Mouse (Mus musculus) layer of hippocampus, postnatal 36 days (tissue): ENCODE results near the gene Tnfrsf9. TPM values are rescaled to one million over a fixed set of nuclear protein-coding genes. Genes with fewer than 3 reads are reported as not detected.
"Not testable (repeated sequence)": the region's sequence is repeated elsewhere in the genome, so short reads cannot be mapped to it uniquely, and the experiment has no call there.

Source experiments
- DNase-seq, 2 experiments: peaks; one replicate each; pipeline ENCODE4 v3.0.0; 2022
- total RNA-seq, 2 experiments: library from RNA; stranded (reverse); gene quantifications; 2 replicates each; pipeline ENCODE4 v1.2.3; 2021

Gene Tnfrsf9
- total RNA-seq, result under 1 TPM; 0.61 to 1.00 TPM

- DNase-seq, result peak; percentile 91 to 95
Measured at GRCm38 (mm10) chr4:150914290-150914733, at the start of gene Tnfrsf9, which contains the start of gene Park7. TSS of gene Tnfrsf9 (plus strand) at chr4:150914562. TSS of gene Park7 (minus strand) at chr4:150914437.

- no peak for DNase-seq
Measured at GRCm38 (mm10) chr4:150865371-150865770, 49.0 kb upstream of the Tnfrsf9 start.

GRCm38 (mm10) chr4:150866069-150866468, 48.3 kb upstream of the Tnfrsf9 start:
- no peak for DNase-seq

DNA sequence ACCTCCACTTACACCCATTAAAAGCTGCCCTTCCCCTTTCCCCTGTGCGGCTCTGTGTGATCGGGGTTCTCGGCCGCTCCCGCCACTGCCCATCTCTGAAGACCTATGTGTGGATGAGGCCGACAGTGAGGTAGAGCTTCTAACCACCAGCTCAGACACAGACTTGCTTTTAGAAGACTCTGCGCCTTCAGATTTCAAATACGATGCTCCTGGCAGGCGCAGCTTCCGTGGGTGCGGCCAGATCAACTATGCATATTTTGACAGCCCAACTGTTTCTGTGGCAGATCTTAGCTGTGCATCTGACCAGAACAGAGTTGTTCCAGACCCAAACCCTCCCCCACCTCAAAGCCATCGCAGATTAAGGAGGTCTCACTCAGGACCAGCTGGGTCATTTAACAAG, 47.9 kb upstream of the Tnfrsf9 start:
- peak in 1 of 2 experiments; percentile 20 for DNase-seq

DNA sequence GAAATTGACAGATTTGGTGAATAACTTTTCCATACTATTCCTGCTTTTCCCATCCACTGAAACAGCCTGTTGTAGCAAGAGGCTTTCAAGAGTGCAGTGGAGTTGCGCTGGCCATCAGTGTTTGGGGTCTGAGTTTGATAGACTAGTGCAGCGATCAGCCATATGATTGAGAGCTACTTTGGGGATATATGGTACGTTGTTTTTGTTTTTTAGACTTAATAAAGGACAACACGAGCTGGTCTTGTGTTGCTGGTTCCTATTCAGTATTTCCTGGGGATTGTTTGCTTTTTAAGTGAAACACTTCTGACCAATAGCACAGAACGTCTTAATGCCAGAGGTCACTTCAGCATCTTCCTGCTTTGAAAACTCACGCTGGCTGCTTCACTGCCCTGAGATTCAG, 46.2 kb upstream of the Tnfrsf9 start:
- no peak for DNase-seq

GRCm38 (mm10) chr4:150868859-150869258, 45.5 kb upstream of the Tnfrsf9 start:
- DNase-seq, result no peak

DNA sequence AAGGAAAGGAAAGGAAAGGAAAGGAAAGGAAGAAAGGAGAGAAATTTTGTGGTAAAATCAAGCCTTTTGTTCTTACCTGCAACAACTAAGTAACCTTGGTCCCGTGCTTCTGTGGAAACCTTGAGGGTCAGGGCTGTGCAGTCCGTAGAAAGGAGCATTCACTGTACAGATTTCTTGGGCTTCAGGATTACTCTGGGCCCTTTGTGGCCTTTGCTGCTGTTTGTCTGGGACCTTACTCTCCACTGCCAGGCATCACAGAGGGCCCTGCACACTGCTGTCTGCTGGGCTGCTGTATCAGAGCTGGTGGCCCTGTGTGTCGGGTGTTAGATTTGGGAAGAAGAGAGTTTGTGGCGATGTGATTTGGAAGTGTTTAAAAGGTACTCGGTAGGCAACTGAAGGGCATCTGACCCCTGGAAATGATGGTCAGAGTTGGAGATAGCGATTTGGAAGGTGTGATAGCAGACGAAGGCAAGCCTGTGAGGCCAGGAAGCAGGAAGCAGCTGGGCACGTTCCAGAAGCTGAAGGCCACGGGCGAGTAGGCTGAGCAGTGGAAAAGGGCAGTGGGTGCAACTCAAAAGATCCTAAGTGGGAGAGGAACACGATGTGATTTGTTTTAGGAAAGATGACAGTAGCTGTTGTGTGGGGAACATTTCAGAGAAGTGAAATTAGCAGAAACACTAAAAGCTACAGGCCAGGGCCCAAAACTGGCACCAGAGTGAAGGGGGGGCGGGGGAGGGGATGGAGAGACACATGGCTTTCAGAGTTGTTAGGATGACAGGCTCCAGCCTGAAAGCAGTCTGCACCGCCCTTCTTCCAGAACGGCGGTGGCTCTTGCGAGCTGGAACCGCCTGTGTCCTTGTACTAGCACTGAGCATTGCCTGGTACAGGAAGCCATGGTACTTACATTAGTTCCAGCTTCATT, 44.8 kb upstream of the Tnfrsf9 start:
- DNase-seq, result no peak

DNA sequence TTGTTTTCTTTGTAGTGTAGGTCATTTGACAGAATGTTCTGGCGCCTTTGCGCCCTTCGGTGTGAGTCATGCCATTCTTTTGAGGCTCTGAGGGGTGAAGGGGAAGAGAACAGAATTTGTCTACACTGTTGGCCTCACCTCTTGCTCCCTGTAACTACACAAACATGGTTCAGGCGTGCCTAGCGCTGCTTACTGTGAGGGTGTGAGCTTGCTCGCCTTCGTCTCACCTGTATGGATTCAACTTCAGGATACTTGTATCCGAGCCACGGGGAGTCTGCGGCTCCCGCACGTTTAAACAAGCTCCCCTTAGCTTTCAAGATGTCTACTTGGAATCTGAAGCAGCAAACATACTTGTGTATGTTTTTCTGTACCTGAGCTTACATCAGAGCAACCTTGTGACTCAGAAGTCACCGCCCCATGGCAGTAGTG, 43.4 kb upstream of the Tnfrsf9 start:
- no peak for DNase-seq

- DNase-seq, result peak; percentile 42 to 50
Measured at GRCm38 (mm10) chr4:150871392-150872138, 42.8 kb upstream of the Tnfrsf9 start.

DNA sequence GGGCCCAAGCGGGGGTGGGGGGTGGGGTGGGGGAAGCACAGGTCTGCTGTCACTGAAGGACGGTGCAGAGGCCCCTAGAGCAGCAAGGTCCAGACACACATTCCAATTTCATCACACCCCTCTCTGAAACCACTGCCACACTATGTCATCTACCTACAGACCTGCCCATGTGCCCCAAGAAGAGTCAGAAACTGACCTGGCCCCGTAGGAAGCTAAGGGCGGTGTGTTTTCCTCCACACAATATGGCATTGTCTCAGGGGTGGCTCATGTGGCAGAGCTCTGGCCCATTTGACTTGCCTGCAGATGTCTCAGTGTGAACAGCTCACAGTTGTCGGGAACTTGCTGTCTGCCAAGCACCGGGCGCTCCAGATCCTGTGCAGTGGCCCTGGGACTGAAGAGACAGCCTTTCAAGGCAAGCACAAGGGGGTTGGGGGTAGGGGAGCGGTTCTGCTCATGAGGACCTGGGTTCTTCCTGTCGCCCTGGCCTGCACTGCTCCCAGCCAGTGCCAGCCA, 42.2 kb upstream of the Tnfrsf9 start:
- DNase-seq, result peak; percentile 68 to 72

GRCm38 (mm10) chr4:150872681-150873080, 41.7 kb upstream of the Tnfrsf9 start:
- DNase-seq, result no peak

GRCm38 (mm10) chr4:150874416-150874815, 39.9 kb upstream of the Tnfrsf9 start:
- DNase-seq, result not testable (repeated sequence)

DNA sequence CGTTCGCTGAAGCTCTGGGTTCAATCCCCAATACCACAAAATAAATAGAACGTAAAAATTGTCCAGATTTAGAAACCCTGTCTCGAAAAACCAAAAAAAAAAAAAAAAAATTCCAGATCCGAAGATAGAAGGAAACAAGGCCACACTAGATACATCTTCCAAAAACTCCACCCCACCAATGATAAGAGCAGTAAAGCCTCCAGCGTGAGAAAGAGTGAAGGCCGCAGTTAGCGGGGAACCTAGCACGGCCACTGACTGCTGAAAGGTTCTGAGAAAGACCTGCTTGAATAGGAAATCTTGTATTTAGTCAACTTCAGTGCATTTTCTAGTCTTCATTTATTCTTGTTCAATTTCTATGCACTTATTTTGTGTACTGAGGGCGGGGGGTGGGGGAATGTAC, 39.0 kb upstream of the Tnfrsf9 start:
- DNase-seq, result no peak

DNA sequence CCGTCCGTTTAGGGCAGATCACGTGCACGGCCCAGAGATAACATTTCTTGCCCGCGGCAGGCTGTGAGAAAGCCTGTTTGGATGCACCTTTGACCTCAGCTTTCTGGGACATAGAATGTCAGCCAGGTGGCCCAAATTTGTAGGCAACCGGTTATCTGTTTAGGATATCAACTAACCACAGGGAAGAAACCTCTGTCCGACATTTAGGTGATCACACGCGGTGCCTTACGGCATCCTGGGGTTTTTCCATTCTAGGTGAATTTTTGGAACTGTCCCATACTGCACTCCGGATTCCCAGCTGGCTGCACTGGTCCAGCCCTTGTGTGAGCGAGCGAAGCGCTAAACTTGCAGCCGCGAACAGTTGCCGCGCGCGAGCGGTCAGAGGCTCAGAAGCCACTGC, 34.7 kb upstream of the Tnfrsf9 start:
- no peak for DNase-seq

DNA sequence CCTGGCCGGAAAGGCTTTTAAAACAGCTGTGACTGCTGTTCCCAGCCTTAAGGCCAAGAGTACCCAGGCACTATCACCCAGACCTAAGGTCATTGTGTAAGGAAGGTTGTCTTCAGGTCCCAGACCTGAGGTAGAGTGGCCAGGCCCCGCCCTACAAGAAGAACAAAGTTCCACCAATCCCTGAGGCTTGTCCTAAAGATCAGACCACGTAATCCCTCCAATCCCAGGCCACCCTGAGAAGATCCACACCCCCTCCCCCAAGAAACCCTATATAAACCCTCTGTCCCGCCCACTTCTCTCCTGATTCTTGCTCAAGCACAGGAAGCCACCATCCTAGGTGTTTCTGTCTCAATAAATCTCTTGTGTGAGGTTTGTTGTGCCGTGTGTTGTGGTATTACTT, 34.0 kb upstream of the Tnfrsf9 start:
- DNase-seq, result no peak

DNA sequence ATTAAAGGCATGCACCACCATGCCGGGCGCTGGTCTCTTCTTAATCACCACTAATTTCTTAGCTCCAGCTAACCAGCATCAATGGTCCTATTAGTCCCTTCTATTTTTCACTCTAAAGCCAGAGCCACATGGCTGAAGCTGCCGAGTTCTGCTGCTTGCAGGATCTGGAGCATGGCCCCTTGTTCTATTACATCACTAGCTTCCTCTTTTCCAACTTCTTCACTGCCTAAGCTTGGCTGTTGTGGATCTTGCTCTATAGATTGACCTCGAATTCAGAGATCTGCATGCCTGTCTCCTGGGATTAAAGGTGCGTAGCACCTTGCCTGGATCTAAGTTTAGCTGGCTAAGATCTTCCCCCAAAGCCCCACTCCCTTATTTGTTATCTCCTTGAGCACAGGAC, 31.7 kb upstream of the Tnfrsf9 start:
- no peak for DNase-seq

DNA sequence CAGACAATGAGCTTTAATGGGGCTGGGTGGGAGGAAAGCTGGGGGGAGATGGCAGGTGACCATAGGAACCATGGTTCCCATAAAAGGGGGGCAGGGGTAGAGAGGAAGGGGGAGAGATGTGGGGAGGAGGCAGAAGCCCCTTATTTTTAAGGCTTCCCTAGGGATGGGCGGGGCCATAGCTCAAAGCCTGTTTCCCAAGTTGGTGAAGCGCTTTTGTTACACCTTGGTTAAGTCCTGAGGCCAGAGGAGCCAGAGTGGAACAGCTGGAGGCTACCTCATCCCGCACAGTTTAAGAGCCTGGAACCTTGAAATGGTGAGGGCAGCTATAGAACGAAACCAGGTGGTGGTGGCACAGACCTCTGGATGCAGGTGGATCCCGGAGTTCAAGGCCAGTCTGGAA, 26.5 kb upstream of the Tnfrsf9 start:
- no peak for DNase-seq

DNA sequence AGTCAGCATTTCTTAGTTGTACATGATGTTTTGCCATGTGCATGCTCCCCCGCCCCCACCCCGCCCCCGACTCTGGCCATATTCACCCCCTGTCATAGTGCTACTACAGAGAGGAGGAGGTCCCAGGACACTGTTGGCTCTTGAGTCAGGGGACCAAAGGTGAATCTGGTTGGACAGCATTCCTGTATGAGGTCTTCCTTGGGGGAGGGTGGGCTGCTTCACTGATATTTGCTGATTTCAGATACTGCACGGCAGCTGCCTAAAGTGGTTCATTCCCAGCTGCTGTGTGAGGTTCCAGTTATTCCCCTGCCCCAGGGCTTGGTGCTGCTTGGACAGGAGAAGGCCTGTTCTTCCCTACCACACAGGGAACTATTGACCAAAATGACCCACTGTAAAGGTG, 25.9 kb upstream of the Tnfrsf9 start:
- no peak for DNase-seq

GRCm38 (mm10) chr4:150889273-150889954, 24.9 kb upstream of the Tnfrsf9 start:
- DNase-seq, result no peak

- no peak for DNase-seq
Measured at GRCm38 (mm10) chr4:150889955-150890315, 24.4 kb upstream of the Tnfrsf9 start.

- DNase-seq, result no peak
Measured at GRCm38 (mm10) chr4:150891308-150891707, 23.1 kb upstream of the Tnfrsf9 start.

GRCm38 (mm10) chr4:150894718-150895501, 19.5 kb upstream of the Tnfrsf9 start:
- DNase-seq, result no peak
